Mouse (Mus musculus) liver, embryonic 15.5 days (tissue): Measurements from ENCODE around the gene Adamtsl3. TPM values are rescaled to one million over a fixed set of nuclear protein-coding genes. Genes with fewer than 3 reads are reported as not detected.

Experiments
- ATAC-seq: fragments of 200-750 bp; cut with Nextera tagmentation; 2 replicates; pipeline ENCODE4 v1.8.0; 2017; ENCODE audit warnings: moderate number of reproducible peaks, mild to moderate bottlenecking, moderate library complexity; ENCODE audit not compliant: insufficient read depth
- H3K27ac ChIP-seq: fragments of 300-500 bp; sonication (generic); replicated peaks from 2 replicates; pipeline ENCODE4 v1.5.1; 2015; ENCODE audit warnings: mild to moderate bottlenecking, inconsistent platforms
- H3K27me3 ChIP-seq: fragments of 300-500 bp; sonication (generic); 2 replicates; pipeline ENCODE4 v1.6.1; 2015; ENCODE audit warnings: mild to moderate bottlenecking, inconsistent platforms
- H3K36me3 ChIP-seq: fragments of 300-500 bp; sonication (generic); replicated peaks from 2 replicates; pipeline ENCODE4 v1.6.1; 2015; ENCODE audit warnings: moderate library complexity, mild to moderate bottlenecking, inconsistent platforms
- H3K4me1 ChIP-seq: fragments of 300-500 bp; sonication (generic); replicated peaks from 2 replicates; pipeline ENCODE4 v1.6.1; 2015; ENCODE audit warnings: inconsistent platforms
- H3K4me2 ChIP-seq: fragments of 300-500 bp; sonication (generic); 2 replicates; pipeline ENCODE4 v1.6.1; 2015; ENCODE audit warnings: moderate library complexity, mild to moderate bottlenecking, inconsistent platforms
- H3K4me3 ChIP-seq: fragments of 300-500 bp; sonication (generic); replicated peaks from 2 replicates; pipeline ENCODE4 v1.5.1; 2015; ENCODE audit warnings: mild to moderate bottlenecking, inconsistent platforms
- H3K9ac ChIP-seq: fragments of 300-500 bp; sonication (generic); 2 replicates; pipeline ENCODE4 v1.6.1; 2015; ENCODE audit warnings: moderate library complexity, mild to moderate bottlenecking, inconsistent platforms
- H3K9me3 ChIP-seq: fragments of 300-500 bp; sonication (generic); replicated peaks from 2 replicates; pipeline ENCODE4 v1.6.1; 2016; ENCODE audit warnings: inconsistent platforms
- WGBS: fragments of 180-500 bp; shearing (Covaris S2); methylation state at CpG from one replicate; pipeline ENCODE4 v1.1.7; 2015; ENCODE audit warnings: mixed read lengths; ENCODE audit not compliant: insufficient replicate concordance; 5-methylcytosine and 5-hydroxymethylcytosine counted together
- polyA plus RNA-seq: library from polyadenylated mRNA; unstranded; fragments of >200 nt; fragmentation: Nextera tagmentation; extraction: Ambion mirVana; gene quantifications from 2 replicates; pipeline ENCODE4 v1.2.1, GENCODE M21; 2015

Gene Adamtsl3
- polyA plus RNA-seq, 1 experiment from 2014 or later = 0.12 TPM

DNA sequence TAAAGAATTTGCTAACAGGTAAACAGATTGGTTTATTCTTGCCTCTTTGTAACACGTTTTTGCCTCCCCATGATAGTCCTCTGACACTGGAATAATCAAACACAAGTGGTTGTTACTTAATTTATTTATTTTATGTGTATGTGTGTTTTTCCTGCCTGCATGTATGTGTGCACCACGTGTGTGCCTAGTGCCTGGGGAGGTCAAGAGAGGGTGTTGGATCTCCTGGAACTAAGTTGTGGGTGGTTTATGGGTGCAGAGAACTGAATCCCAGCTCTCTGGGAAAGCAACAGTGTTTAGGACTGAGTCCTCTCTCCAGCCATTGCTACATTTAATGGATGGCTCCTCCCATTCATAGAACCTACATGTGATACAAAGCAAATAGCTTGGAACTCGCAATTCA is 143.0 kb downstream of the Adamtsl3 start:
- Histone ChIP-seq H3K9ac (no peak overlapping the region), H3K9me3 (no peaks in the 10 kb centered on the region), H3K4me1 (no peaks in the 10 kb centered on the region), H3K4me2 (no peak overlapping the region), H3K27me3 (no peaks in the 10 kb centered on the region), H3K36me3 (no peaks in the 10 kb centered on the region), H3K27ac (no peak overlapping the region), H3K4me3 (no peak overlapping the region)
- ATAC-seq = no peak
- 51% methylated on average over 3 of the region's 3 CpGs for WGBS

GRCm38 (mm10) chr7:82478861-82479755 is 143.6 kb downstream of the Adamtsl3 start:
- Histone ChIP-seq H3K9me3 (no peaks in the 10 kb centered on the region), H3K27me3 (no peaks in the 10 kb centered on the region), H3K9ac (no peak overlapping the region), H3K4me3 (no peak overlapping the region), H3K27ac (no peak overlapping the region), H3K36me3 (no peaks in the 10 kb centered on the region), H3K4me1 (no peaks in the 10 kb centered on the region), H3K4me2 (no peak overlapping the region)
- WGBS = 52% methylated on average over 10 of the region's 10 CpGs
- no peak for ATAC-seq

- Histone ChIP-seq H3K27me3 (no peaks in the 10 kb centered on the region), H3K36me3 (no peaks in the 10 kb centered on the region), H3K9me3 (no peaks in the 10 kb centered on the region), H3K9ac (no peak overlapping the region), H3K4me3 (no peak overlapping the region), H3K4me1 (no peaks in the 10 kb centered on the region), H3K27ac (no peak overlapping the region), H3K4me2 (no peak overlapping the region)
- ATAC-seq = no peak
- WGBS = 55% methylated on average over 3 of the region's 3 CpGs
Observed at GRCm38 (mm10) chr7:82483426-82483825, 147.9 kb downstream of the Adamtsl3 start.

- Histone ChIP-seq H3K27me3 (no peaks in the 10 kb centered on the region), H3K27ac (no peak overlapping the region), H3K36me3 (no peaks in the 10 kb centered on the region), H3K4me2 (no peak overlapping the region), H3K4me1 (no peaks in the 10 kb centered on the region), H3K9ac (no peak overlapping the region), H3K9me3 (no peaks in the 10 kb centered on the region), H3K4me3 (no peak overlapping the region)
- ATAC-seq = no peak
- WGBS = 55% methylated on average over 5 of the region's 5 CpGs
Observed at GRCm38 (mm10) chr7:82484834-82485233, 149.3 kb downstream of the Adamtsl3 start.

DNA sequence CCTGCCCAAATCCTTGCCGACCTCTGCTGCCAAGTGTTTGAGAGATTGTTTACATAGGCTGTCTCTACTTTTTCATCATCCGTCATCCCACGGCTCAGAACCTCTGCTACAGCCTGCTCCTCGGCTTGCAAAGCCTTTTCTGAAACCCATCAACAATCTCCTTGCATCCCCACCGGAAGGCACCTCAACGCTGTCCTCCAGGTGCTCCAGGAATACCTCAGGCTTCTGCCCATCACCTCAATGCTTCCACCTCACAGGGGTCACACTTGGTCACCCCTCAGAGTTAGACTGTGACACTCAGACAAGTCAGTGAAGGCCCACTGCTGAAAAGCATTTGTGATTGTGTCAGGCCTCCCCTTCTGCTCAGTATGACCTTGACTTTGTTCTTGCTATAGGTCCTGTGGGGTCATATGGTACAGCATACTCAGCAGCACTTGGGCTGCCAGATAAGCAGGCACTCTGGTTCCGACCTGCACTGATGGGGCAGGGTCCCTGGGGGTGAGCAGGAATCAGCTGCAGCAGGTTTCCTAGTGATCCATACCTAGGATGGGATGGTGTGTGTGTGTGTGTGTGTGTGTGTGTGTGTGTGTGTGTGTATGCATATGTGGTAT is 150.0 kb downstream of the Adamtsl3 start:
- Histone ChIP-seq H3K27ac (no peak overlapping the region), H3K36me3 (no peaks in the 10 kb centered on the region), H3K4me3 (no peak overlapping the region), H3K27me3 (no peaks in the 10 kb centered on the region), H3K4me1 (no peaks in the 10 kb centered on the region), H3K4me2 (no peak overlapping the region), H3K9ac (no peak overlapping the region), H3K9me3 (no peaks in the 10 kb centered on the region)
- 50% methylated on average over 7 of the region's 7 CpGs for WGBS
- no peak for ATAC-seq

GRCm38 (mm10) chr7:82491018-82491417 is 155.5 kb downstream of the Adamtsl3 start:
- Histone ChIP-seq H3K4me3 (no peak overlapping the region), H3K9ac (no peak overlapping the region), H3K36me3 (no peaks in the 10 kb centered on the region), H3K27ac (no peak overlapping the region), H3K9me3 (no peaks in the 10 kb centered on the region), H3K27me3 (no peaks in the 10 kb centered on the region), H3K4me2 (no peak overlapping the region), H3K4me1 (no peaks in the 10 kb centered on the region)
- 51% methylated on average over 1 of the region's 1 CpGs for WGBS
- ATAC-seq = no peak

DNA sequence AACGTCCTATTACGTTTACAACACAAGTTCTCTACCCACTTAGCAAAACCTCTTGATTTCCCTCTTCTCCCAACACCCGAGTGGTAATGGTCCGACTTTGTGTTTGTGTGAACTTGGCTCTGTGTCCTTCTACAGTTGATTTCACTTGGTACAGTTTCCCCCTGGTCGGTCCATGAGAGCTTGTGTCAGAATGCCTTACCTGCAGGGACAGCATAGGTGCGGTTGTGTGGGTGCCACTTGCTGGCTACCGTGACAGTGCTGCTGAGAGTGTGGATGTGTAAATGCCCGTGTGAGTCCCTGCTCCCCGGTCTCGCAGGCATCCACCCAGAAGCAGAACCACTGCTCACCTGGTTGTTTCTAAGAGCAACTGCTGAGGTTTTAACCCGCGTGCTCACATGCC is 157.4 kb downstream of the Adamtsl3 start:
- Histone ChIP-seq H3K4me2 (no peak overlapping the region), H3K27ac (no peak overlapping the region), H3K9me3 (no peaks in the 10 kb centered on the region), H3K4me3 (no peak overlapping the region), H3K27me3 (no peaks in the 10 kb centered on the region), H3K4me1 (no peaks in the 10 kb centered on the region), H3K36me3 (no peaks in the 10 kb centered on the region), H3K9ac (no peak overlapping the region)
- no peak for ATAC-seq
- 67% methylated on average over 12 of the region's 12 CpGs for WGBS

DNA sequence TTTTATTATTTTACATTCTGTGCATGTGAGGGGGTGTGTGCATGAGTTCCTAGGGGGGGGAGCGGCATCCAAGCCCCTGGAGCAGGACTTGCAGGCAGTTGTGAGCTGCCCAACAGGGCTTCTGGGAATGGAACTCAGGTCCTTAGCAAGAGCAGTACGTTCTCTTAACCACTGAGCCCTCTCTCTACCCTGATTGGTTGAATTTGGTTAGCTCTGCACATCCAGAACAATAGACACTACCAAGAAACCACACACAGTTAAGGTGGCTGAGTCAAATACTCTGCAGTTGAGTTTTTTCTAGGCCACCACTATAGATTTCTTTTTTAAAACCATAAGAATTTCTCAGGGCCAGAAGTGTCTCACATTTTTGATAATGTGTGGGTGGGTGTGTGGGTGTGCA is 158.7 kb downstream of the Adamtsl3 start:
- 58% methylated on average over 2 of the region's 2 CpGs for WGBS
- H3K4me1 ChIP-seq = no peaks in the 10 kb centered on the region
- no peak for ATAC-seq

DNA sequence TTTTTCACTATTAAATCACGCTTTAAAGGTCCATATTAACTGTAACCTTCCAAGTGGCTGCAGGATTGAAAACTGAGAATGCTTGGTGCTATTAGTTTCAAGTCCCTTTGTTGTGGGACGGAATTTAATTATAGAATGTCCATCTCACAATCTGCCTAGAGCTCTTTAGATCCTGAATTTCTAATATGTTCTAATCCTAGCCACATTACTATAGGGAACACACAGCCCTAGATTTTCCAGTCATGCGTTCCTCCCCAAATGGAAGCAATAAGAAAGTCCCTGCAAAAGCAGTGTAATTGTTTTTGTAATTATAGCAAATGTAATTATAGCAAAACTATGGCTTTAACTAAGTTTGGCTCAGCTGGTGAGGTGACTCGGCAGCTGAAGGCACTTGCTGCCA is 161.6 kb downstream of the Adamtsl3 start:
- no peak overlapping the region for H3K4me2 ChIP-seq
- ATAC-seq = no peak
- no peaks in the 10 kb centered on the region for H3K27me3 ChIP-seq
- no peaks in the 10 kb centered on the region for H3K9me3 ChIP-seq
- H3K36me3 ChIP-seq = no peaks in the 10 kb centered on the region
- no peak overlapping the region for H3K9ac ChIP-seq
- 64% methylated on average over 4 of the region's 4 CpGs for WGBS
- H3K27ac ChIP-seq = no peak overlapping the region
- no peaks in the 10 kb centered on the region for H3K4me1 ChIP-seq
- H3K4me3 ChIP-seq = no peak overlapping the region

More for the DNA sequence above, 158.7 kb downstream of the Adamtsl3 start:
- Histone ChIP-seq H3K4me2 (no peak overlapping the region), H3K9me3 (no peaks in the 10 kb centered on the region), H3K9ac (no peak overlapping the region), H3K27ac (no peak overlapping the region), H3K27me3 (no peaks in the 10 kb centered on the region), H3K36me3 (no peaks in the 10 kb centered on the region), H3K4me3 (no peak overlapping the region)

- no peak for ATAC-seq
Observed at GRCm38 (mm10) chr7:82501306-82501705, 165.8 kb downstream of the Adamtsl3 start.

GRCm38 (mm10) chr7:82502511-82502910 is 167.0 kb downstream of the Adamtsl3 start:
- ATAC-seq = no peak
- no peaks in the 10 kb centered on the region for H3K27me3 ChIP-seq
- no peaks in the 10 kb centered on the region for H3K9me3 ChIP-seq
- no peak overlapping the region for H3K27ac ChIP-seq
- no peaks in the 10 kb centered on the region for H3K4me1 ChIP-seq
- no peak overlapping the region for H3K4me2 ChIP-seq
- no peak overlapping the region for H3K9ac ChIP-seq
- no peaks in the 10 kb centered on the region for H3K36me3 ChIP-seq
- WGBS = 57% methylated on average over 5 of the region's 5 CpGs
- no peak overlapping the region for H3K4me3 ChIP-seq

More at GRCm38 (mm10) chr7:82501306-82501705, 165.8 kb downstream of the Adamtsl3 start:
- Histone ChIP-seq H3K9me3 (no peaks in the 10 kb centered on the region), H3K4me1 (no peaks in the 10 kb centered on the region), H3K4me3 (no peak overlapping the region), H3K36me3 (no peaks in the 10 kb centered on the region), H3K4me2 (no peak overlapping the region), H3K27ac (no peak overlapping the region), H3K27me3 (no peaks in the 10 kb centered on the region), H3K9ac (no peak overlapping the region)
- 69% methylated on average over 6 of the region's 6 CpGs for WGBS
